Mouse (Mus musculus) liver, adult 2 months (tissue): Measurements from ENCODE around the gene Defb26. TPM values are rescaled to one million over a fixed set of nuclear protein-coding genes. Genes with fewer than 3 reads are reported as not detected.

Experiments
- DNase-seq: peaks from one replicate; pipeline ENCODE4 v3.0.0-alpha.2; 2011; ENCODE audit warnings: low read depth, low spot score; ENCODE audit errors: extremely low read depth
- H3K27ac ChIP-seq: fragments of 200-500 bp; replicated peaks from 2 replicates; pipeline ENCODE4 v1.5.1; 2012; ENCODE audit warnings: low read depth, mild to moderate bottlenecking, control low read depth, inconsistent platforms, low read length; ENCODE audit not compliant: insufficient read depth
- H3K27me3 ChIP-seq: fragments of 200-500 bp; 2 replicates; pipeline ENCODE4 v1.6.1; 2012; ENCODE audit warnings: mild to moderate bottlenecking, moderate library complexity, low read length, inconsistent platforms; ENCODE audit not compliant: control insufficient read depth, insufficient read depth
- H3K36me3 ChIP-seq: fragments of 200-500 bp; 2 replicates; pipeline ENCODE4 v1.6.1; 2012; ENCODE audit warnings: low read length, inconsistent platforms; ENCODE audit not compliant: control insufficient read depth, insufficient read depth
- H3K4me1 ChIP-seq: fragments of 200-500 bp; 2 replicates; pipeline ENCODE4 v1.6.1; 2011; ENCODE audit warnings: low read length; ENCODE audit not compliant: control insufficient read depth, insufficient read depth
- H3K4me3 ChIP-seq: fragments of 200-500 bp; 2 replicates; pipeline ENCODE4 v1.5.1; 2011; ENCODE audit warnings: low read depth, mild to moderate bottlenecking, control low read depth, low read length, moderate library complexity; ENCODE audit not compliant: insufficient read depth
- H3K79me2 ChIP-seq: fragments of 200-500 bp; 2 replicates; pipeline ENCODE4 v1.6.1; 2012; ENCODE audit warnings: inconsistent platforms, mild to moderate bottlenecking, low read length, moderate library complexity; ENCODE audit not compliant: control insufficient read depth, insufficient read depth
- H3K9ac ChIP-seq: fragments of 200-500 bp; 2 replicates; pipeline ENCODE4 v1.6.1; 2012; ENCODE audit warnings: low read depth, mild to moderate bottlenecking, control low read depth, inconsistent platforms, low read length
- CTCF ChIP-seq: fragments of 200-500 bp; IDR thresholded peaks from 2 replicates; pipeline ENCODE4 v1.5.1; 2011; ENCODE audit warnings: low read depth, low read length, control low read depth
- POLR2A ChIP-seq: fragments of 200-500 bp; IDR thresholded peaks from 2 replicates; pipeline ENCODE4 v1.6.1; 2011; ENCODE audit warnings: low read length, control low read depth; ENCODE audit not compliant: insufficient read depth; ENCODE audit errors: extremely low read depth
- WGBS: fragments of 180-500 bp; shearing (Covaris S2); methylation state at CpG from one replicate; pipeline ENCODE4 v1.1.7; 2018; 5-methylcytosine and 5-hydroxymethylcytosine counted together
- polyA plus RNA-seq: library from polyadenylated mRNA; depleted of rRNA; stranded (reverse); fragments of >200 nt; gene quantifications from 2 replicates; pipeline ENCODE4 v1.2.3, GENCODE M21; 2012; rRNA removed
- total RNA-seq: library from RNA; depleted of rRNA; stranded (reverse); fragments of >200 nt; gene quantifications from 2 replicates; pipeline ENCODE4 v1.2.3, GENCODE M21; 2014; rRNA removed

Defb26 gene
- total RNA-seq (not detected in 2 replicates), polyA plus RNA-seq (not detected in 2 replicates)

DNA sequence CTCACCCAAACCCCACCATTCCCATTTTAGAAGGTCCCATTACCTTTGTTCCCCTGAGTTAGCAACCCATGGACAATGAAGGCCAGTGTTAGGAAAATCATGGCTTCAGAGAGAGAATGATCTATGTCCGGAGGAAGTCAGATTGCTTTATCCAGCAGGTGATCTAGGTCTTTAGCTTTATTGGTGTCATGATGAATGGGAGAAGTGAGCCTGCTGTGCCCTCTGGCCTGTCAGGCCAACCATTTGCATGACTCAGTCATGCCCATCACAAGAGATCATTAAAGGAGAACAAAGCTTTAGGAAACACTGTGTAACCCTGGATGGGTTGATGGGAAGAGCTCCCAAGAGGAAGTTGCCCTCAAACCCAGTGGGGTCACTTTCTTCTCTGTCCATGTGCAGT is at the start of gene Defb26:
TSS of gene Defb26 (minus strand) at position 101 of the 400 bp plus-strand sequence.
- Histone ChIP-seq H3K79me2 (no peaks in the 10 kb centered on the region), H3K27ac (no peak within 1 kb of the TSS), H3K4me1 (no peaks in the 10 kb centered on the region), H3K4me3 (no peak within 1 kb of the TSS), H3K9ac (no peak within 1 kb of the TSS), H3K36me3 (no peaks in the 10 kb centered on the region), H3K27me3 (peaks cover 2% of the 10 kb centered on the region; the same call in 1 of the 2 replicates)
- no peak for DNase-seq
- no peak for TF ChIP-seq CTCF
- no peak for TF ChIP-seq POLR2A
- 88% methylated on average over 1 of the region's 1 CpGs for WGBS

DNA sequence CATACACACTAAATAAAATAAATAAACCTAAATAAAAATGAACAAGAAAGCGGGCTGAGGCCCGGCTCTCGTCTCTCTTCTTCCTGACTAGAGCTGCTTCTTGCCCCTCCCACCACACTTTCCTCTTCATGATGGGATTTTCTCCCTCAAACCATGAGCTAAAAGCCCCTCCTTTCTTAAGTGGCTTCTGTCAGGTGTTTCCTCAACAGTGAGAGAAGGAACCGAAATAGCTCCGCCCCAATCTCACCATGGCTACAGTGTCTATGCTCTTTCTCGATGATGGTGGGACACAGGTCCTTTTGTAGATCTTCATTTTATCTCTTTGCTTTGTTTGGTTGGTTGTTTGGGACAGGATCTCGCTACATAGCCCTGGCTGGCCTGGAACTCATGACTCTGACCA is 45.2 kb upstream of the Defb26 start:
- Histone ChIP-seq H3K36me3 (no peaks in the 10 kb centered on the region), H3K4me3 (no peak overlapping the region), H3K4me1 (no peaks in the 10 kb centered on the region), H3K9ac (no peak overlapping the region), H3K27ac (no peak overlapping the region), H3K27me3 (no peaks in the 10 kb centered on the region), H3K79me2 (no peaks in the 10 kb centered on the region)
- no peak for DNase-seq
- TF ChIP-seq POLR2A (no peak), CTCF (no peak)
- WGBS, result 90% methylated on average over 7 of the region's 7 CpGs

DNA sequence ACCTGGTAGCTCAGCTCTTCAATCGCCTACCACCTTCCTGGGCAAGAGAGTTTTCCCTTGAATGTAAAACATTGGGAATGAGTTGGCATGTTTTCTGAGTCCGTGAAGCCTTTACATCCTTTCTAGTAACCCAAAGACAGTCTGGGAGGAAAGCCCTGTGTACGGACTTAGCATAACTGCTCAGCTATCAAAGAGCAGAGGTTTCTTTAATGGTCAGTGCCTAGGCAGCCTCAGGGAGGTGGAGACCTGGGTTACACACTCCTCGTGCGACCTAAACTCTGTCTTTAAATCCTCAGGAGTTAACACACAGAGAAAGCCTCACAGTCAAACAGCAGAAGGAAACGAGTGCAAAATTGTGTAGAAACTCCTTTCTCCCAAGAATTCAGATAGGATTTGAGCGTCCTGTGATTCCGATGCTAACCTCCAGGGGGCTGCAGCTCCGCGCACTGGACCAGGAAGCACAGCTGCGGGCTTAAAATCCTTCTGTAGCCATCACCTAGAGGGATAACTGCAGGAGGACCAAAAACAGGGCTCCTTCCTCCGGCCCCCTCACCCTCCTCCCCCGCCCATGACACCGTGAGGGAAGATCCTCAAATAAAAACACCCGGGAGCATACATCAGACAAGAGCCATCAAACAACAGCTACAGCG is 42.4 kb upstream of the Defb26 start:
- Histone ChIP-seq H3K79me2 (no peaks in the 10 kb centered on the region), H3K27me3 (no peaks in the 10 kb centered on the region), H3K9ac (no peak overlapping the region), H3K36me3 (no peaks in the 10 kb centered on the region), H3K4me1 (no peaks in the 10 kb centered on the region), H3K4me3 (no peak overlapping the region), H3K27ac (no peak overlapping the region)
- peak; percentile 7 for DNase-seq
- 15% methylated on average over 16 of the region's 16 CpGs for WGBS
- peak; percentile 87 for TF ChIP-seq CTCF
- TF ChIP-seq POLR2A, result no peak

DNA sequence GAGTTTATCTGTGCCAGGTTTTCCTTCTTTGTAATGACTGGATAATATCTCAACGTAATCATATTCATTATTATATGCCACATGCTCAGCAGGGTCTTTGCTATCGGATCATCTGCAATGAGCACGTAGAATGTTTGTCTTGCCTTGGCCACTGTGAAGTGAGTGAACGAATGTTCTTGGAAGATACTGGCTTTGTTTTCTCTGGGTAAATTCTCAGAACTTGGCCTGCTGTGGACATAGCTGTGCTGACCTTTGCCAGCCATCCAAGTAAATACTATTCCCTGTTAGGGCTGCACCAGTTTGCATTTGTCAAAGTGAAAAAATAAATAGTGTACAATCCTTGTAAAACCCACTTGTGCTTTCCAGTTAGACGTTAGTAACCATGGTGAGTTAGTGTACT is 36.6 kb upstream of the Defb26 start:
- no peaks in the 10 kb centered on the region for H3K79me2 ChIP-seq
- no peak overlapping the region for H3K4me3 ChIP-seq
- peak; percentile 15 for DNase-seq
- H3K9ac ChIP-seq, result no peak overlapping the region
- H3K36me3 ChIP-seq, result no peaks in the 10 kb centered on the region
- 26% methylated on average over 5 of the region's 5 CpGs for WGBS
- H3K27me3 ChIP-seq, result no peaks in the 10 kb centered on the region
- no peak for TF ChIP-seq CTCF
- no peak for TF ChIP-seq POLR2A
- peak overlapping the region; percentile 46 for H3K27ac ChIP-seq
- peaks cover 12% of the 10 kb centered on the region; the same call in 1 of the 2 replicates for H3K4me1 ChIP-seq

DNA sequence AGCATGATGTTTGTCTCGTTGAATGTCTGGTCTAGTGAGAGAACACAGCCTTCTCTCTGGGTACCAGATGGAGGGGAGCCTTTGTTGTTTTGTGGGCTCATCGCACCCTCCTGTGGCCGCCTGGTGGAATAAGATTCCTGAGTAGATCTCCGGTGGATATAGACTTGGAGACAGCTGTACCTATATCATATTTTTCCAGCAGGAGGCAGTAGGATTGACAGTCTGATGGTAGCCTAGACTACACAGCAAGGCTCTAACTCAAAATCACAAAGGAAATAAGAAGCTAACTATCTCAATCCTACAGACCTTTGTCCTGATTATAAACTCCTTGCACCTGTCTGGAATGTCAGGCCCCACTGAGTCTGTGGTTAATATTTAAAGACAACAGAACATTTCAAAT is 33.2 kb upstream of the Defb26 start:
- Histone ChIP-seq H3K4me1 (peaks cover 12% of the 10 kb centered on the region; the same call in 1 of the 2 replicates), H3K9ac (no peak overlapping the region), H3K4me3 (no peak overlapping the region), H3K36me3 (no peaks in the 10 kb centered on the region), H3K27ac (no peak overlapping the region), H3K79me2 (no peaks in the 10 kb centered on the region), H3K27me3 (no peaks in the 10 kb centered on the region)
- no peak for TF ChIP-seq POLR2A
- TF ChIP-seq CTCF, result peak; percentile 39
- no peak for DNase-seq
- 28% methylated on average over 4 of the region's 4 CpGs for WGBS

DNA sequence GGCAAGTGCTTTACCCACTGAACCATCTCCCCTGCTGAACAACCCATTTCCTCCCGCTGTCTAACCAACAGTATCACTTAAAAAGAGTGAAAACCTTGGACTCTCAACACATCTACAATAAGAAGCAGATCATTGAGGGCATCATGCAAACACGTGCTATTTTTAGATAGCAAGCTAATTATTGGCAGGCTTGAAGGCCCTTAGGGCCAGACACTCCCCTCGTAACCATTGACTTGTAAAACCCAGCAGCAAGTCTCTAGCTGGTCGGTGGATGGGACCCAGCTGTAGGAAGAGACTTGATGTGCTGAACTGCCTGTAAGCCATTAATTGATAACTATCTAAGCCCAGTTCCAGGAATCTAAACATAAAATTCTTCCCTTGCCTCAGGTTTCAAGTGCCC is 32.0 kb upstream of the Defb26 start:
- Histone ChIP-seq H3K4me3 (no peak overlapping the region), H3K9ac (no peak overlapping the region), H3K27me3 (no peaks in the 10 kb centered on the region), H3K36me3 (no peaks in the 10 kb centered on the region), H3K79me2 (no peaks in the 10 kb centered on the region), H3K27ac (no peak overlapping the region), H3K4me1 (peaks cover 8% of the 10 kb centered on the region; the same call in 1 of the 2 replicates)
- 73% methylated on average over 4 of the region's 4 CpGs for WGBS
- DNase-seq, result no peak
- TF ChIP-seq CTCF (no peak), POLR2A (no peak)
